Mouse (Mus musculus) embryo, embryonic 11.5 days (tissue): Measurements from ENCODE around the gene Agl.
A peak's percentile ranks its signal among the peaks of the same experiment; 100 is the strongest.

Experiments
- DNase-seq: peaks from one replicate; pipeline ENCODE4 v3.0.0-alpha.2; 2012; ENCODE audit warnings: low read depth, low spot score

Gene Agl

DNA sequence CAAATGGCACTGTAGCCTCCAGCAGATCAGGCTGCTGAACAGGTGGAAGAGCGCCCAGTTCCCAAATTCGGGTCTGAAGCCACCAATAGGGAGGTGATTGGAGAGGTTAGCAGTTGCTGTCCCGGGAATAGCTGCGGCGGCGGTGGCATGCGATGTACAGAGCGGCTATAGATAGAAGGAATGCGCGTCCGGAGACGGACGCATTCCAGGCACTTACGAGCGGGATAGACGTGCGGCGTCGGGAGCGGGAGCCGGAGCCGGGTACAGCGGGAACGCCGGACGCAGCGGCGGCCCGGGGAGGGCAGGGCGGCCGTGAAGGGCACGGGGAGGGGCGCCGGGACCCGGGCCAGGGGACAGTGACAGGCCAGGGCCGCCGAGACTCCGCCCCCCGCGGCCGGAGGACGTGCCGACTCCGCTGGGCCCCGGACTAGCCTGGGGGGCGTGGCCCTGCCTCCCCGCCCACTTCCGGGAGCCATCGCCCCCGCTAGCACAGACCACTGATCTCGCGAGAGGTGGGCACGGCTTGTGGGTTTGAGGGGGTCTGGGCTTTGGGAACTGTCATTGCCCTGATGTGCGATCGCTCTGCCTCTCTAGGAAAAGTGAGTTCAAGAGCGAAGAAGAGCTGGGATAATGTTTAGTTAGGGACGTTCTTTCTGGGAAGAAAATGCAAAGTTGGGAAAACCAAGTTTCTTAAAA lies at the start of gene Agl:
Gene Agl (minus strand): TSS at position 356 of the 696 bp plus-strand sequence.
- peak; percentile 93 for DNase-seq

DNA sequence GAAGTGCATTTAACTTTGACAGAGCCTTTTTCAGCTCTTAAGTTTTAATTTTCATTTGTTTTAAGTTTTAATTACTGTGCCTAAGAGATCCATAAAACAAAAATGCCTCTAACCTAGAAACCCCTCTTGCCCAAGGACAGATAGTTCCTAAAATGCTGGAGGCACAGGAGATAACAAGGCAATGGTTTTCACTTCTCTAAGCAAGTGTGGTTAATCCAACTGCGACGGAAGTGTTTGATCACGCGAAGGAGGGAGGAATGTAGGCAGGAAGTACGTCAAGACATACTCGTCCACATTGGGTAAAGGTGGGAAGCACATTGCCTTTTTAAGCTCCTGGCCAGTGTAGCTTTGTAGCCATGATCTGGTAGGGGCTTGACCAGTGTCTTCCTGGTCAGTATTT lies 49.6 kb upstream of the Agl start:
- DNase-seq: no peak

GRCm38 (mm10) chr3:116852421-116852820 lies 44.5 kb upstream of the Agl start:
- no peak for DNase-seq

- no peak for DNase-seq
These were observed 42.4 kb upstream of the Agl start for GRCm38 (mm10) chr3:116850376-116850775.

GRCm38 (mm10) chr3:116848936-116849335 lies 41.0 kb upstream of the Agl start:
- no peak for DNase-seq

- no peak for DNase-seq
These were observed 40.1 kb upstream of the Agl start for GRCm38 (mm10) chr3:116848099-116848498.

DNA sequence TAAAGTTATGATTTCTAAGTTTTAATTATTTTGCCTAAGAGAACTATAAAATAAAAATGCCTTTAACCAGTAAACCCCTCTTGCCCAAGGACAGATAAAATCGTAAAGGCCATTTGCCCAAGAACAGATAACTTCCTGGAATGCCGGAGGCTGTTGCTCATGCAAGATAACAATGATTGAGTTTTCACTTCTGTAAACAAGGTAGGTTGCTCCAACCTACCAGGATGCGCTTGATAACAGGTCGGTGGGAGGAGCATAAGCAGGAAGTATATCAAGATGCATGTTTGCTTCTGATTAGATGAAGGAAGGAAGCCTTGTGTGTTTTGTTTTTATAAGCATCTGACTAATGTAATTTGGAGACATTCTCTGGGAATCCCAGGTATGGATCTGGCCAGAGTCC lies 38.1 kb upstream of the Agl start:
- DNase-seq: no peak

DNA sequence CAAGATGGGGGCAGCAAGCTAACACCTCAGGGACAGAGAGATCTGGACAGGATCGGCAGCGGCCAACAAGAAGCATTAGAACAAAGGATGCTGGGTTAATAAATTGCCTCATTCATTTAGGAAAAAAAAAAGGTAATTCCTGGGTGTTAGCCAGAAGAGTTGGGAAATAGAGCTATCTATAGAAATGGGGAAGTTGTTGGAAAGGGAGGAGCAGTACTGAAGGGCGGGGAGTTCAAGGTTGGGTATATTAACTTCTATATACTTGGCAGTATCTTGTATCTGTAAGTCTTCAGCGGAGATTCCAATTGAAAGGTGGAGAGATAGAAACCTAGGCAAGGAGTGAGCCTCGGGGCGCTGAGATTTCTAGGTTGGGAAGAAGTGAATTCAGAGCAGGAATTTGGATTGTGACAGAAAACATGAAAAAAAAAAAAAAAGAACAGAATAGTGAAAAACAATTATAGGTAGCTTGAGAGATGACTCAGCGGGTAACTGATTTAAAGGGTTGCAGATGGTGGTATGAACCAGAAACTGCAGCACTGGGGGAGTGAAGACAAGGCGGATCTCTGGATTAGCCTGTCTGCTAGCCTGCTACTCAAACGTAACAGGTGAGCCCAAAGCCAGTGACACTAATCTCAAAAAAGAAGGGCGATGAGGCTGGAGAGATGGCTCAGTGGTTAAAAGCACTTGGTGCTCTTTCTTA lies 37.1 kb upstream of the Agl start:
- DNase-seq: no peak

- no peak for DNase-seq
These were observed 33.3 kb upstream of the Agl start for GRCm38 (mm10) chr3:116841311-116841710.

DNA sequence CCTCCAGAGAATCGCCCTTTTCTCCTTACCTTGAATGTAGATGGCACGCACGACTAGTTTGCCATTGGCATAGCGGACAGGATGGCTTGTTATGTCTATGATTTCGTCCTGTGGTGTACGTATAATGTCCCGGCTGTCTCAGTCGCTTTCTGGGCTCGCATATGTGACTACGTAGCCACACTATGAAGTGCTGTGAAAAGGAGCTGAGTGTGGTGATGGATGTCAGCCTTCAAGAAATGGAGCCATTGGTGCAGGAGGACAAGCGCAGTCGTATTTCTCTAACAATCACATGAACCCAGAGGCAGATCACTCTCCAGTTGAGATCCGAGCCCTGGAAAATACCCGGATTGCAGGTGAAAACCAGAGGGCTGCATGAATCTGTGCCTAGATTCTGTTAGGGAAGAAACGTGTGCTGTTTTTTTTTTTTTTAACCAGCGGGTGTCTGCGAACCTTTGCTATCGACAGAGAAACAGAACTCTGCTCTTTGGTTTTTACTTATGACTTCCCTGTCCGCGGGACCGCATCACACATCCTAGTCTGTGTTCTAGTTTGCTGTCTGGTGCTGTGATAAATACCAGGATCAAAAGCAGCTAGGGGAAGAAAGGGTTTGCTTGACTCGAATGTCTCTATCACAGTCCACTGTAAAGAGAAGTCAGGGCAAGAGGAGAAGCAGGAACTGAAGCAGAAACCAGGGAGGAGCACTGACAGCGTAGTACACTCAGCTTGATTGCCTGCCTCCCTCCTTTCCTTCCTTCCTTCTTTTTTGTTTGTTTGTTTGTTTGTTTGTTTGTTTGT lies 28.9 kb upstream of the Agl start:
- no peak for DNase-seq

DNA sequence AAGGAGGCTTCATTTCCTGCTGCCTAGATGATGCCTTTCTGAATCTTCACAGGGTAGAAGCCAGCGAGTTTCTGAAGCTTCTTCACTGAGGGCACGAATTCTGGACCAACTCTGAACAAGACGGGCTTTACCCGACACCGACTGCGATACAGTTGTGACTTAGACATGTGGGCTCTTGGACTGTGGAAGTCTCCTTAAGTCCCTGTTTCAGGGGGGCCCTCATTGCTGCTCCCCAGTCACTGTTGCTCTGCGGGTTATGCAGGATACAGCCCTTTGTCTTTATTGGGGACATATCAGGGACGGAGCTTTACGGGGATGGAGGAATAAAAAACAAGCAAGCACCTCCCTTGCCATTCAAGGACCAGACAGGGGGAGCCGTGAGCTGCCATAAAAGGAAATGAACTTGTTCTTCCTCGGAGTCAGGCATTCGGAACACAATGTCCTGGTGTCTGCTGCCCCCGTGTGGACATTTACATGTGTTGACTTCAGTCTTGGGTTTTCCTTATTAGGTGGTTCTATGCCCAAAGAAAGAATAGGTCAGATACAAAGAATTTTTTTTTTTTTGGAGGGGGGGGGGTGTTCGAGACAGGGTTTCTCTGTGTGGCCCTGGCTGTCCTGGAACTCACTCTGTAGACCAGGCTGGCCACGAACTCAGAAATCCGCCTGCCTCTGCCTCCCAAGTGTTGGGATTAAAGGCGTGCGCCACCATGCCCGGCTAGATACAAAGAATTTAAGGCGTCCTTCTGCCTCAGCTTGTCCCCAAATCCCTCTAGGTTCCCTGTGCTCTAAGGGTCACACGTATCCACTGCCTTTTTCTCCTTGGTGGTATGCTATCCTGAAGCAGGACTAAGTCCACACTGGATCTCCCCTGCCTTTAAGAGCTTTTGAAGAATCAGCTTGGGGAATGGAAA lies 28.1 kb upstream of the Agl start:
- peak; percentile 90 for DNase-seq

DNA sequence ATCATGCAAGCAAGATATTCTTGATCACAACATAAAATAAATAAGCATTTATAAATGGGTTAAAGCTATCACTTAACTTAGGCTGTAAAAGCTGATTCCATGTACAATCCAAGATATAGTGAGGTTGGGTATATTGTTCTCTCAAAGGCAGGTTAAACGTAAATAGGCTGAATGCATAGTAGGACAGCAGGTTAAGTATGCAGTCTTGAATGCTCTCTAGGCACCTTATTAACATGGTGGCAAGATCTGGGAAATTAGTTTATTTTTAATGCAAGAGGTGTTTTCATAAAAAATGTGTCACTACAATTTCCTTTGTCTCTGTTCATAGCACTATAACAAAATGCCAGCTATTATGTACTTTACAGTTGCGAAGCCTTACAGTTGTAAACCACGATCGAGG lies 27.4 kb upstream of the Agl start:
- no peak for DNase-seq

DNA sequence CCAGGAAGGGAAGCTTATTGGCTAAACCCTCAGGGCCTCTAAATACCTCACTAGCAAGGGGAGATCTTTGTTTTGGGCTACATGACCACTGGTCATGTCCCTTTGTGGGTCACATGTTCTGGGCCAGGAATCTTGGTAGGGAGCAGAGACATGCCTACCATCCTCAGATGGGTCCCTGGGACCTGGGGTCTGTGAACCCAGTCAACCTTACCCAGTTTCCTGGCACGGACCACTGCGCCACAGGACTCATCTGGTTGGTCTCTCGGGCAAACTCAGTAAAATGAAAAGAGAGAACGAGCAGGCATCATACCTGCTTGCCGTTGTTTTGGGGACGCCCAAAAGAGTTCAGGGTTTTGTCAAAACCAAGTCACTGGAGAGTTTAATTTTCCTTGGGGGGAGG lies 26.3 kb upstream of the Agl start:
- DNase-seq: no peak

GRCm38 (mm10) chr3:116833491-116833890 lies 25.5 kb upstream of the Agl start:
- no peak for DNase-seq

DNA sequence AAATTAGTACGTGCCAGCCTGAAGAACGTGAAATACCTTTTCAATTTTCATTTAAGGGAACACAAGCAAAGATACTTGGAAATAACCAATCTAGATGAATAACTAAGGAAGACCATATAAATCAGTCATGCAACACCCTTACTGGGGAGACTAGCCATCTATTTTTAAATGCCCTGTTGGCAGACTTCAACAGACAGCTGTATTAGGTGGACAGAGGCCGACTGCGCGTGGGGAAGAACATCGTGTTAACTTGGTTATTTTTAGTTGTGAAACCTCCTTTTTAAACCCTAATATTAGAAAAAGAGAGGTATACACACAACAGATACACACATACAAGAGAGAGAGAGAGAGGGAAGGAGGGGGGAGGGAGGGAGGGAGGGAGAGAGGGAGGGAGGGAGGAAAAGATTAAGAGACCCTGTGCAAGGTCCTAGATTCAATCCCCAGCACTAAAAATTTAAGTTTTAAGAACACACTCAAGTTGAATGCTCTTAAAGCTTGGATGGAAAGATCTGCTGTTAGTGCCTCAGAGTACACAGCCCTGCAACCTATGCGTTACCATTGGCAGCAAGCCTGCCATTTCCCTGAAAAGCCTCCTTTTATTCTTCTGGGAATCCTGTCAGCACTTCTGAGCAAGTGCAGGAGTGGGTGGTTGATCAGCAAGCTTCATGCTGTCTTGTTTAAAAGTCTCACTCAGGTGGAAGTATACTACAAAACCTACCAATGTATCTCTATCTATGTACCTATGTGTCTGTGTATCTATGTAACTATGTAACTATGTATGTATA lies 24.8 kb upstream of the Agl start:
- no peak for DNase-seq

- no peak for DNase-seq
These were observed 23.4 kb upstream of the Agl start for GRCm38 (mm10) chr3:116831324-116831723.

- DNase-seq: no peak
These were observed 21.4 kb upstream of the Agl start for GRCm38 (mm10) chr3:116829274-116829920.

DNA sequence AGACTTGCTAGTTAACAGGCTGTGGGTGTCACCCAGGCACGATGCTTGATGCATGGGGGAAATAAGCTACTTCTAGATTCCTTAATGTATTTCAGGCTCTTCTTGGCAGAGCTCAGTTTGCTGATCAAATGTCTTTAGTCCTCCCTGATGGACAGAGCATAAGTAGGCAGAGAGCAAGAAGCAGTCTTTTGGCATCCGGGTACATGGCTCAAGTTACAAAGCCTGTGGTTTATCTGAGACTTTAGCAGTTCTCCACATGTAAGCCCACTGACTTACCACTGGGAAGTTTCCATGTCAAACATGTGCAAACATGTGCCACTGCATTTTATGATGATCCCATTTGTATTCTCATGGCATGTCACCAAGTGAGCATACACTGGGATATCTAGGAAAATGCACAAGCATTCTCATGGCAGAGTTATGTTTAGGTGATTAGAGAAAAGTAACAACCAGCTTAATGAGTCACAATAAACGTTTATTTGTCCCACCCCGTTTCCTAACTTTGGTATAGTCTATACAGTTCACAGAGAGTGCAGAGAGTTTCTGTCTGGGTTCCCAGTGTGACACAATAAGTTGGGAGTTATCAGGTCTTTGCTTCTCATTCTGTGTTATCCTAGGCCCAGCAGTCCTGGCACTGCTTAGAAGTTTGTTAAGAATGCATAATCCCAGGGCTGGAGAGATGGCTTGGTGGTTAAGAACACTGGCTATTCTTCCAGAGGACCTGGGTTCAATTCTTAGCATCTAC lies 18.7 kb upstream of the Agl start:
- no peak for DNase-seq

DNA sequence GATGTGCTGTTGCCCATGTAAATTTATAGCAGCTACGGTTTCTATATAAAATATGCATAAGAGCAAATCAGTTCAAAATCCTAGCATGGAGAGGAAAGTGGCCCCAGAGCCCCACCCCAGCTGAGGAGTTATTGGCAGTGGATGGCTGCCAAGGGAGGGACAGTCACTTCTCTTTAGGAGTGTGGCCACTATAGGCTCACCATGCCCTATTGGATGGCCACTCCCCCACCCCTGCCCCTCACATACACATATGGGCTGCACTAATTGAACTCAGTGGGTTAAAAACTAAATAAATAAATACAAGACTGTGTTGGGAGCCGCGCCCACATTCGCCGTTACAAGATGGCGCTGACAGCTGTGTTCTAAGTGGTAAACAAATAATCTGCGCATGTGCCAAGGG lies 9.3 kb upstream of the Agl start:
- no peak for DNase-seq
